Mouse (Mus musculus) erythroblast, embryonic 14.5 days (primary cell): ENCODE measurements around the gene Syn2. TPM values are rescaled to one million over a fixed set of nuclear protein-coding genes. Genes with fewer than 3 reads are reported as not detected.

Experiments used
- H3K27me3 ChIP-seq: 2 replicates; pipeline ENCODE4 v1.6.1; 2012; ENCODE audit warnings: inconsistent platforms; ENCODE audit not compliant: control insufficient read depth
- H3K36me3 ChIP-seq: 2 replicates; pipeline ENCODE4 v1.6.1; 2012; ENCODE audit warnings: mild to moderate bottlenecking, inconsistent platforms; ENCODE audit not compliant: control insufficient read depth
- H3K4me1 ChIP-seq: 2 replicates; pipeline ENCODE4 v1.6.1; 2012; ENCODE audit warnings: inconsistent platforms; ENCODE audit not compliant: control insufficient read depth
- H3K4me3 ChIP-seq: replicated peaks from 2 replicates; pipeline ENCODE3; 2012; ENCODE audit warnings: moderate library complexity, mild to moderate bottlenecking, inconsistent platforms
- H3K9me3 ChIP-seq: 2 replicates; pipeline ENCODE4 v1.6.1; 2012; ENCODE audit warnings: low read length, inconsistent platforms, mixed read lengths; ENCODE audit not compliant: control insufficient read depth
- GATA1 ChIP-seq: IDR thresholded peaks from 2 replicates; pipeline ENCODE4 v1.6.1; 2012; ENCODE audit warnings: low read length, inconsistent platforms, mixed read lengths
- TAL1 ChIP-seq: IDR thresholded peaks from 3 replicates; pipeline ENCODE4 v1.6.1; 2012; ENCODE audit warnings: low read length, inconsistent platforms, mixed read lengths
- polyA plus RNA-seq: library from polyadenylated mRNA; stranded (reverse); fragments of >175 nt; gene quantifications from 2 replicates; pipeline ENCODE4 v1.2.3, GENCODE M21; 2012

Syn2 gene
- polyA plus RNA-seq, 1 experiment = not detected

DNA sequence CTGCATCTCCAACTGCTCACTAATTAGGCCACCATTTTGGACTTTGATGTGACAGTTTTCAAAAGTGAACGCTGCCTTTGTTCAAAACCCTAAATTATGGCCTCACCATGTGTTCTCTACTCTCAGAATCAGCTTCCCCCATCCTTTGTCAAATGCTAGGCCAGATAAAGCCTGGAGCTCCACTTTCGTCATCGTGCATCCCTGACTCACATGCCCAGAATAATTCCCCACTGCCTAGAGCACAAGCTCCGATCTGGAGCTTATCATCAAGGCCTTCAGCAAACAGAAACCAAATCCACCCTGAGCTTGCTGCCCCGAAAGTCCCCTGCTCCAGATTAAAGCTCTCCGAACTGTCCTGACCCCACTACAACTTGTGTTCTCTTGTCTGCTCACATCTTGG is 157.9 kb downstream of the Syn2 start:
- H3K4me1 ChIP-seq = no peaks in the 10 kb centered on the region
- no peaks in the 10 kb centered on the region for H3K9me3 ChIP-seq
- TF ChIP-seq TAL1 = no peak
- no peak for TF ChIP-seq GATA1
- H3K4me3 ChIP-seq = no peak overlapping the region
- H3K27me3 ChIP-seq = no peaks in the 10 kb centered on the region
- H3K36me3 ChIP-seq = no peaks in the 10 kb centered on the region

- no peaks in the 10 kb centered on the region for H3K4me1 ChIP-seq
- no peaks in the 10 kb centered on the region for H3K9me3 ChIP-seq
- no peaks in the 10 kb centered on the region for H3K36me3 ChIP-seq
- TF ChIP-seq TAL1 (no peak), GATA1 (no peak)
- no peaks in the 10 kb centered on the region for H3K27me3 ChIP-seq
- no peak overlapping the region for H3K4me3 ChIP-seq
These were observed 159.2 kb downstream of the Syn2 start for GRCm38 (mm10) chr6:115293877-115294276.

- Histone ChIP-seq H3K4me3 (no peak overlapping the region), H3K4me1 (no peaks in the 10 kb centered on the region), H3K9me3 (no peaks in the 10 kb centered on the region), H3K36me3 (no peaks in the 10 kb centered on the region), H3K27me3 (no peaks in the 10 kb centered on the region)
- TF ChIP-seq GATA1 (no peak), TAL1 (no peak)
These were observed 172.4 kb downstream of the Syn2 start for GRCm38 (mm10) chr6:115307134-115307533.

GRCm38 (mm10) chr6:115312780-115313179 is 178.1 kb downstream of the Syn2 start:
- Histone ChIP-seq H3K4me3 (no peak overlapping the region), H3K27me3 (no peaks in the 10 kb centered on the region), H3K9me3 (no peaks in the 10 kb centered on the region), H3K4me1 (no peaks in the 10 kb centered on the region), H3K36me3 (no peaks in the 10 kb centered on the region)
- TF ChIP-seq TAL1 (no peak), GATA1 (no peak)

DNA sequence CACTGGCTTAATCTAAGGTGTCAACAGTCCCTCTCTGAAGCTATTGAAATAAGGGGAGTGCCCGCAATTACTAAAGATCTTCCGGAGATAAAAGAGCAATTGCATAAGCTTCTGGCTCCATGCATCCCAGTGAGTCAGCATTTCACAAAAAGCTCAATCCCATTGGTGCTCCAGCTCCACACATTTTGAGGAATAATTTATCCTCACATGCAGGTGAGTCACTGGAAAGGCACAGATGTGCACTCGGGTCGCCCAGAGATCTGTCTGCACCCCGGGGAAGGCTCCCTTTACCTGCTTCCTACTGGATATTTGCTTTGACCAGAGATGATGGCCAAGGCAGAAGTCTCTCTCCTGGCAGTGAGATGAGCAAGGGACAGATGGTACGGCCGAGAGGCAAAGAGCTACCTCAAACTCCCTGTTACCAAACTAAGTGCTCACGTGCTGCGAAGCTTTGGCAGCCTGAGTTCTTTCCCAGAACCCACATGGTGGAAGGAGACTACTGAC is 178.6 kb downstream of the Syn2 start:
- no peaks in the 10 kb centered on the region for H3K27me3 ChIP-seq
- TF ChIP-seq GATA1 = no peak
- no peak for TF ChIP-seq TAL1

GRCm38 (mm10) chr6:115313910-115314309 is 179.2 kb downstream of the Syn2 start:
- Histone ChIP-seq H3K27me3 (no peaks in the 10 kb centered on the region), H3K36me3 (no peaks in the 10 kb centered on the region), H3K4me3 (no peak overlapping the region), H3K4me1 (no peaks in the 10 kb centered on the region), H3K9me3 (no peaks in the 10 kb centered on the region)
- TF ChIP-seq GATA1 = no peak
- no peak for TF ChIP-seq TAL1

More for the DNA sequence above, 178.6 kb downstream of the Syn2 start:
- Histone ChIP-seq H3K4me3 (no peak overlapping the region), H3K9me3 (no peaks in the 10 kb centered on the region), H3K36me3 (no peaks in the 10 kb centered on the region), H3K4me1 (no peaks in the 10 kb centered on the region)

- H3K4me1 ChIP-seq = no peaks in the 10 kb centered on the region
- H3K27me3 ChIP-seq = no peaks in the 10 kb centered on the region
- no peaks in the 10 kb centered on the region for H3K36me3 ChIP-seq
- H3K9me3 ChIP-seq = no peaks in the 10 kb centered on the region
- TF ChIP-seq GATA1 (no peak), TAL1 (no peak)
- no peak overlapping the region for H3K4me3 ChIP-seq
These were observed 181.1 kb downstream of the Syn2 start for GRCm38 (mm10) chr6:115315770-115316169.

- Histone ChIP-seq H3K27me3 (no peaks in the 10 kb centered on the region), H3K9me3 (no peaks in the 10 kb centered on the region)
- TF ChIP-seq TAL1 = no peak
- TF ChIP-seq GATA1 = no peak
These were observed 182.1 kb downstream of the Syn2 start for GRCm38 (mm10) chr6:115316811-115317221.

DNA sequence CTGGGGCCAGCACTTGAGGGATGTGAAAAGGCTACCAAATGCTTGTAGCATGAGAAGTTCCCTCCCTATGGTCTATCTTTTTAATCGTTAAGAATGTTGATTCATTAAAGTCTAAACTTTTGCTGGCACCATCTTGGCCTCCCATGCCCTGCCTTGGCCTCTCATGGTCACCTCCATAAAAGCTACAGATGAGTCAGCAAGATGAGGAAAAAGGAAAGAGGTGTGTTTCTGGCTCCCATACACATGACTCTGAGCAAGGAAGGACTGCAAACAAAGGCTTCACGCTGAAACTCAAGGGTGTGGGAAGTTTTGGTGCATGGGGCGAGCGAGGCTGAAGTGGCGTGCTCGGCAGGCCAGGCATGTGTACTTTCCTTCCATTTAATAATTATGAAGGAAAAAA is 184.1 kb downstream of the Syn2 start:
- no peaks in the 10 kb centered on the region for H3K27me3 ChIP-seq
- no peaks in the 10 kb centered on the region for H3K9me3 ChIP-seq
- no peaks in the 10 kb centered on the region for H3K36me3 ChIP-seq
- H3K4me3 ChIP-seq = no peak overlapping the region
- TF ChIP-seq GATA1 = no peak
- TF ChIP-seq TAL1 = no peak
- no peaks in the 10 kb centered on the region for H3K4me1 ChIP-seq

More at GRCm38 (mm10) chr6:115316811-115317221, 182.1 kb downstream of the Syn2 start:
- Histone ChIP-seq H3K36me3 (no peaks in the 10 kb centered on the region), H3K4me3 (no peak overlapping the region), H3K4me1 (no peaks in the 10 kb centered on the region)

- TF ChIP-seq TAL1 = no peak
- no peak for TF ChIP-seq GATA1
- Histone ChIP-seq H3K4me3 (no peak overlapping the region), H3K36me3 (no peaks in the 10 kb centered on the region), H3K4me1 (no peaks in the 10 kb centered on the region), H3K27me3 (no peaks in the 10 kb centered on the region), H3K9me3 (no peaks in the 10 kb centered on the region)
These were observed 185.0 kb downstream of the Syn2 start for GRCm38 (mm10) chr6:115319686-115320085.
